Mouse (Mus musculus) heart, embryonic 15.5 days (tissue): Measurements from ENCODE around the gene Creb3l1. TPM values are rescaled to one million over a fixed set of nuclear protein-coding genes. Genes with fewer than 3 reads are reported as not detected.
A peak's percentile ranks its signal among the peaks of the same experiment; 100 is the strongest.

Experiments used
- ATAC-seq: fragments of 200-750 bp; cut with Nextera tagmentation; replicated peaks from 2 replicates; pipeline ENCODE4 v1.8.0; 2017; ENCODE audit warnings: low read depth, moderate TSS enrichment; ENCODE audit not compliant: insufficient number of reproducible peaks, insufficient read depth, low FRiP score
- H3K27ac ChIP-seq: fragments of 300-500 bp; sonication (generic); 2 replicates; pipeline ENCODE4 v1.5.1; 2015; ENCODE audit warnings: mild to moderate bottlenecking, inconsistent platforms
- H3K27me3 ChIP-seq: fragments of 300-500 bp; sonication (generic); 2 replicates; pipeline ENCODE4 v1.6.1; 2015; ENCODE audit warnings: inconsistent platforms
- H3K36me3 ChIP-seq: fragments of 300-500 bp; sonication (generic); 2 replicates; pipeline ENCODE4 v1.6.1; 2015; ENCODE audit warnings: mild to moderate bottlenecking, inconsistent platforms
- H3K4me1 ChIP-seq: fragments of 300-500 bp; sonication (generic); replicated peaks from 2 replicates; pipeline ENCODE4 v1.6.1; 2015; ENCODE audit warnings: inconsistent platforms
- H3K4me2 ChIP-seq: fragments of 300-500 bp; sonication (generic); 2 replicates; pipeline ENCODE4 v1.6.1; 2015; ENCODE audit warnings: inconsistent platforms, mild to moderate bottlenecking, moderate library complexity
- H3K4me3 ChIP-seq: fragments of 300-500 bp; sonication (generic); 2 replicates; pipeline ENCODE4 v1.5.1; 2015; ENCODE audit warnings: mild to moderate bottlenecking, inconsistent platforms
- H3K9ac ChIP-seq: fragments of 300-500 bp; sonication (generic); 2 replicates; pipeline ENCODE4 v1.6.1; 2015; ENCODE audit warnings: mild to moderate bottlenecking, inconsistent platforms
- H3K9me3 ChIP-seq: fragments of 300-500 bp; sonication (generic); replicated peaks from 2 replicates; pipeline ENCODE4 v1.6.1; 2016; ENCODE audit warnings: inconsistent platforms
- WGBS: fragments of 180-500 bp; shearing (Covaris S2); methylation state at CpG from one replicate; pipeline ENCODE4 v1.1.7; 2015; ENCODE audit warnings: mixed read lengths; 5-methylcytosine and 5-hydroxymethylcytosine counted together
- microRNA-seq: library from miRNA; unstranded; fragments of <30 nt; microRNA quantifications from one replicate; pipeline ENCODE4, GENCODE M21; 2016
- polyA plus RNA-seq: library from polyadenylated mRNA; unstranded; fragments of >200 nt; fragmentation: Nextera tagmentation; extraction: Ambion mirVana; gene quantifications from 2 replicates; pipeline ENCODE4 v1.2.1, GENCODE M21; 2015

Gene Creb3l1
- polyA plus RNA-seq, 1 experiment from 2014 or later = 7.5 TPM

DNA sequence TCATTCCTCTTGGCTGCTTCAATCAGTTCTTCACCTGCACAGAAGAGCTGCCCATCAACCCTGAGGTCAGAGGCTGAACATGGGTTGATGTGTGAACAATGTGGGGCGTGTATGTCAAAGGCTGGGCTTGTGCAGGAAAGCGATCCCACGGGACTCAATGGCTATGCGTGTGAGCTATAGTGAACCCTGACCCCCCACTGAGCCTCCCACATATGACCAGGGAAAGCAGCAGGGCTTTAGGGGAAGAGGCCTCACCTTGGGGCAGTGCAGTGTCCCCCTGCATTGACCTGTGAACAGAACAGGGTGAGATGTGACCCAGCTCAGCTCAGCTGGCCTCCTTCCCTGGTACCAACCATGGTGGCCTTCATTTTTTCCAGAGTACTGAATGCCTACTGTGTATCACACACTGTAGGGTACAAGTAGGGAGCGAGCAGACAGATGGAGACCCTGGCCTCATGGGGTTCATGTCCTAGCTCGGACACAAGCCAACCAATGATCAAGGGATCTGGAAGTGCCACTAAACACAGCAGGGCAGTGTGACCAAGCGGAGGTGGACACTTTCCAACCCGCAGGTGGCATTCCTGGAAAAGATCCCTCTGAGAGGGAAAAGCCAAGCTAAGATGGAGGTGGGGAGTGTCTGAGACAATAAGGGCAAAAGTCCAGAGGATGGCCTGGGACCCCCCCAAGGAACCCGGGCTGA lies 89.3 kb downstream of the Creb3l1 start:
- H3K4me1 ChIP-seq = peaks cover 40% of the 10 kb centered on the region
- WGBS = 88% methylated on average over 9 of the region's 9 CpGs

DNA sequence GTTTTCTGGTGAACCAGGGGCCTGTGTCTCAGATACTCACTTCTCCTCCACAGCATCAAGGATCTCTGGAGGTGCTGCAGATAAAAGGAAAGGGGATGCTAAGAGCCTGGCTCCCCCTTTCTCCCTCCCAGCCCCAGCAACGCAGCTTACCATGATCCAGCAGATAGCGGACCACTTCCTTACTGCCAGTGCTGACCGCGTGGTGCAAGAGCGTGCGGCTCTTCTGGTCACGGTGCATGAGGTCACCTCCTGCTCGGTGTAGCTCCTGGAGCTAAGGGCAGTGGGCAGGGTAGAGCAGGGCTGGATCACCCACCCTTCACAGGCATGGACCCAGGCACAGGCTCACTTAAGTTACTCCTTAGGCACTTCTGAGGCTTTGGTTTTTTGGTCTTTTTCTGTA lies 90.3 kb downstream of the Creb3l1 start:
- ATAC-seq = no peak
- 30% methylated on average over 8 of the region's 8 CpGs for WGBS
- Histone ChIP-seq H3K4me3 (no peak overlapping the region), H3K4me2 (no peak overlapping the region), H3K4me1 (peaks cover 43% of the 10 kb centered on the region), H3K27ac (no peak overlapping the region), H3K36me3 (peaks cover 53% of the 10 kb centered on the region), H3K9ac (no peak overlapping the region), H3K9me3 (no peaks in the 10 kb centered on the region), H3K27me3 (peaks cover under 1% of the 10 kb centered on the region; the same call in 1 of the 2 replicates)

More for the DNA sequence above, 89.3 kb downstream of the Creb3l1 start:
- Histone ChIP-seq H3K36me3 (peaks cover 63% of the 10 kb centered on the region), H3K27ac (no peak overlapping the region), H3K4me2 (no peak overlapping the region), H3K9ac (no peak overlapping the region), H3K9me3 (no peaks in the 10 kb centered on the region), H3K27me3 (no peaks in the 10 kb centered on the region), H3K4me3 (no peak overlapping the region)
- ATAC-seq = no peak

DNA sequence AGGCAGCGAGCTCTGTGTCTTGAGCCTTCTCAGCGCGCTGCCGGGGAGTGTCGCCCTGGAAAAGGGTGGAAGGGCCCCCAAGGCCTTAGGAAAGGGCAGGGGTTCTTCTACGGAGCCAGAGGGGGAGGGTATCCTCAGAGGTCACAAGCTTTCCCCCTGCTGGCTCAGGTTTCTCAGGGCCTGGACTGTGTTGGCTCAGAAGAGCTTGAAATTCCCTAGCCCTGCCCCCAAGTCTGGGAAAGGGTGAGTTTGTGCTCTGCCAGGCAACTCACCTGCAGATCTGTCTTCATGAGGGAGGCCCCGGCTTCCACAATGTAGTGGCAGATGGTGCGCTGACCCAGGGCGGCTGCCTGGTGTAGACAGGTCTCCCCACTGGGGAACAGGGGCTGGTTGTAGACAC lies 90.8 kb downstream of the Creb3l1 start:
- H3K27ac ChIP-seq = peak overlapping the region; percentile 74; the same call in 1 of the 2 replicates
- peaks cover 47% of the 10 kb centered on the region for H3K36me3 ChIP-seq
- no peaks in the 10 kb centered on the region for H3K9me3 ChIP-seq
- peaks cover 6% of the 10 kb centered on the region; the same call in 1 of the 2 replicates for H3K27me3 ChIP-seq
- no peak for ATAC-seq
- H3K4me2 ChIP-seq = no peak overlapping the region
- WGBS = 52% methylated on average over 9 of the region's 9 CpGs
- no peak overlapping the region for H3K9ac ChIP-seq
- no peak overlapping the region for H3K4me3 ChIP-seq
- peaks cover 44% of the 10 kb centered on the region for H3K4me1 ChIP-seq

DNA sequence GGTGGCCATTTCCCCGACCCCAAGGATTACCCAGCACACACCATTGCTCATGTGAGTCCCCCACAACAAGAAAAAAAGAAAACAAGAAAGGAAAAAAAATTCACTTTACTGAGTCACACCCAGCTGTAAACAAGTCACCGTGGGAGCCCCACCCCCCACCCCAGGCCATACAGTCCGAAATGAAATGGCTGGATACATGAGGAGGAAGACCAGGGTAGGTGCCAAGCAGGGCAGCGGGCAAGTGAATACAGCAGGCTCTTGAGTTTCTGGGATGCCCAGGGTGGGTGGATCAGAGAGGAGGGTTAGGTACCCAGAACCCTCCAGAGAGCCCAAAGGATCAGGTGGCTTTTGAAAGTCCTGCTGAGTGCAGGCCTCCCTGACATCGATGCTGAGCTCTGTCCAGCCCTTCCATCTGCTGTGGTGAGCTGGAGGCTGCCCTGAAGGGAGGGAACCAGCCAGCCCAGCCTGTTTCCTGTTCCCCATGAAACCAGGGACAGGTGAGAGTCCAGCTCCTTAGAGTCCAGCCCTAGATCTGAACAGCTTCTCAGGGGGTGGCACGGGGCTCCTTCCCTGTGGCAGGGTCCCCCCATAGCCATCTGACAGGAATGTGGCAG lies 91.5 kb downstream of the Creb3l1 start:
- WGBS = 15% methylated on average over 6 of the region's 6 CpGs

More for the DNA sequence above, 91.5 kb downstream of the Creb3l1 start:
- no peak for ATAC-seq
- peaks cover 9% of the 10 kb centered on the region; the same call in 1 of the 2 replicates for H3K27me3 ChIP-seq
- peak overlapping the region; percentile 74 for H3K27ac ChIP-seq
- H3K9me3 ChIP-seq = no peaks in the 10 kb centered on the region
- H3K4me1 ChIP-seq = peaks cover 50% of the 10 kb centered on the region
- no peak overlapping the region for H3K4me3 ChIP-seq
- H3K4me2 ChIP-seq = no peak overlapping the region
- peaks cover 41% of the 10 kb centered on the region for H3K36me3 ChIP-seq
- no peak overlapping the region for H3K9ac ChIP-seq

Small RNA genes lying within 50 kb of the gene (microRNA-seq; reads per million reads assigned to microRNA genes)
- gene Mir6999 = not detected

Other genes starting within 250 kb of the Creb3l1 start
- not detected in 2 replicates for gene Chrm4, start 97.3 kb downstream of the Creb3l1 start, polyA plus RNA-seq
- gene Mdk, start 92.2 kb downstream of the Creb3l1 start, polyA plus RNA-seq = 293 and 372 TPM in 2 replicates
- 1.7 and 2.2 TPM in 2 replicates for gene Gm9821, start 78.8 kb downstream of the Creb3l1 start, polyA plus RNA-seq
- gene Dgkz, start 48.6 kb downstream of the Creb3l1 start, polyA plus RNA-seq = 26.6 and 48.2 TPM in 2 replicates
- gene Phf21a, start 68.6 kb upstream of the Creb3l1 start, polyA plus RNA-seq = 15.0 and 21.6 TPM in 2 replicates